Mouse (Mus musculus) brown adipose tissue, adult 24 weeks (tissue): Measurements from ENCODE around the gene Gm20388. TPM values are rescaled to one million over a fixed set of nuclear protein-coding genes. Genes with fewer than 3 reads are reported as not detected.

ENCODE experiments used
- H3K27ac ChIP-seq: fragments of 200-500 bp; replicated peaks from 2 replicates; pipeline ENCODE4 v1.5.1; 2012; ENCODE audit warnings: low read depth, mild to moderate bottlenecking, low read length
- H3K4me1 ChIP-seq: fragments of 200-500 bp; 2 replicates; pipeline ENCODE4 v1.6.1; 2012; ENCODE audit warnings: low read length, mixed read lengths; ENCODE audit not compliant: control insufficient read depth, insufficient read depth, insufficient read length
- H3K4me3 ChIP-seq: fragments of 200-500 bp; 2 replicates; pipeline ENCODE4 v1.5.1; 2012; ENCODE audit warnings: low read depth, mild to moderate bottlenecking, low read length, moderate library complexity; ENCODE audit not compliant: insufficient read depth
- polyA plus RNA-seq: library from polyadenylated mRNA; stranded (reverse); fragments of >200 nt; gene quantifications from 2 replicates; pipeline ENCODE4 v1.2.4, GENCODE M21; 2012; ENCODE audit not compliant: missing spikeins, insufficient read depth, insufficient read length

Gm20388 gene
- polyA plus RNA-seq, 1 experiment = 44.7 TPM

DNA sequence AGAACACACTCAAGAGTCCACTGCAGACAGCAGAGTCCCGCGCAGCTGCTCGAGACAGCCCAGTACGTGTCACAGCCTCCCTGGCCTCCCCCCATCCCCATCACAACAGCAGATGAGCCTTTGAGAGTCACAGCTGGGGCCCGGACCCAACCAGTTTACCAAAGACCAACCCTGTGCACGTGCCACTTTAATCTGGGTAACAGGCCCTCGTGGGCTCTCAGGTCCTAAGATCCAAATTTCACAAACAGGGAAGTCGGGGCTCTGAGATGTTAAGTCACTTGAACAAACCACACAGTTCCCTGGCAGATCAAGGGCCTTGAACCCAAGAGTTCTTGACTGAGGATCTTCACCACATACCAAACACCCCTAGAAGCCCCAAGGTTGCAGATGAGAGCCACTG is 2010.9 kb downstream of the Gm20388 start:
- Histone ChIP-seq H3K27ac (no peak overlapping the region), H3K4me3 (no peak overlapping the region), H3K4me1 (no peaks in the 10 kb centered on the region)

DNA sequence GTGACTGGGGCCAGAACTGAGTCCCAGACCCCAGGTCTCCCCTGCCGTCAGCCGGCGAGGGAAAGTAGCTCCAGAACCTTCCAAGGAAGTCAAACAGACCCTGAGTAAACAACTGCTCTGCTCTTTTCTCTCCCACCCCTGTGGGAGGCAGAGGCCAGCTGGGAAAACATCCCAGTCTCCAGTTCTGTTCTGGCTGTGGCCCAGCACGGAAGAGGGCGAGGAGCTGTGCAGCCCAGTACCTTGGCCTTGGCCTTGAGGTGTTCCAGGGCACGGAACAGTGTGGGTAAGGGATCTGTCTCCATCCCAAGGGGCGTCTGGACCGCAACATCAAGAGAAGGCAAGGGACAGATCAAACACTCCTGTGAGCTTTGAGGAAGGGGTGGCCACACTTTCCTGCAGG is 2011.5 kb downstream of the Gm20388 start:
- Histone ChIP-seq H3K27ac (no peak overlapping the region), H3K4me1 (no peaks in the 10 kb centered on the region)

DNA sequence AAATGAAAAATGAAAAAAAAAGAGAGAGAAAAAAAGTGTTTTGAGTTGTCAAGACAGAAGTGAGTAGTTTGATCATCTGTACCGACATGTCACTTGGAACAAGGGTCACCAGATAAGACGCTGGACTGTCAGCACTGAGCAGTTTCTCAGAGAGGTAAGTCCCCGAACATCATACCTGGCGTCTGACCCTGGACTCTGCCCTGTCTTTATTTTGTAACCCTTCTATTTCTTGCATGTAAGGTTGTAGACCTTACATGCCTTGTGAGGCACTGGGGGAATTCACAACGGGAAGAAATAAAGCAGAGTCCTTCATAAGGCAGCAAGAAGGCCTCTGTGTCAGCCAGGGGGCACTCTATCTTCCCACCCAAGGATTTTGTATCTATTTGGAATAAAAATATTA is 2014.0 kb downstream of the Gm20388 start:
- no peaks in the 10 kb centered on the region for H3K4me1 ChIP-seq
- H3K4me3 ChIP-seq = no peak overlapping the region
- H3K27ac ChIP-seq = no peak overlapping the region

More for the DNA sequence above, 2011.5 kb downstream of the Gm20388 start:
- no peak overlapping the region for H3K4me3 ChIP-seq

DNA sequence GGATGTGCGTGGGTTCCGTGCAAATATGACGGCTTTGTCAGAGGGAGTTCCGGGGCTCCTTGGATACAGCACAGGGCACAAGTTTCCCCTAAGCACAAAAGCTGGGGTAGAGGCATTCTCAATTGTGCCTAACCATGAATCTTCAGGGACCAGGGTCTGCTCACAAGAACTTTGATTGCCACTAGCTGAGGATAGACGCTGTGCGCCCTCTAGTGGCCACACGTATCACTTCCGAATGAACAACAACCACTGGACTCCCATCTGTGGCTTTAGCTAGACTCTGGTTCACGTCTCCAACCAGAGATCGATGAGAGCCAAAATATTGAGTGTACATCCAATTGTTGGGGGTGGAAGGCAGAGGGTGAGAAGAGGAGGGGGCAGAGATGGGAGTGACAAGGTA is 2015.0 kb downstream of the Gm20388 start:
- no peaks in the 10 kb centered on the region for H3K4me1 ChIP-seq
- no peak overlapping the region for H3K27ac ChIP-seq
- no peak overlapping the region for H3K4me3 ChIP-seq

DNA sequence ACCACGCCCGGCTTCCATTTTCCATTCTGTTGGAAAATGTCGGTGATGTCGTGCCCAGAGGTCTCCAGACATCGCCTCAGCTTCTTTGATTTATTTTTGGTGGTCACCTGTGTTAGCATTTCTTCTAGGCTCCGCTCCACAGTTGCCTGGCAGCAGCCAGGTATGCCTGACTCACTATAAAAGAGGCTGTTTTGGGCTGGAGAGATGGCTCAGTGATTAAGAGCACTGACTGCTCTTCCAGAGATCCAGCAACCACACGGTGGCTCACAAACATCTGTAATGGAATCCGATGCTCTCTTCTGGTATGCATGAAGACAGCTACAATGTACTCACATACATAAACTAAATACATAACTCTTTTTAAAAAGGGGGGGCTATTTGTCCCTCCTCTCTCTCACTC is 2015.6 kb downstream of the Gm20388 start:
- Histone ChIP-seq H3K27ac (no peak overlapping the region), H3K4me3 (no peak overlapping the region), H3K4me1 (no peaks in the 10 kb centered on the region)

DNA sequence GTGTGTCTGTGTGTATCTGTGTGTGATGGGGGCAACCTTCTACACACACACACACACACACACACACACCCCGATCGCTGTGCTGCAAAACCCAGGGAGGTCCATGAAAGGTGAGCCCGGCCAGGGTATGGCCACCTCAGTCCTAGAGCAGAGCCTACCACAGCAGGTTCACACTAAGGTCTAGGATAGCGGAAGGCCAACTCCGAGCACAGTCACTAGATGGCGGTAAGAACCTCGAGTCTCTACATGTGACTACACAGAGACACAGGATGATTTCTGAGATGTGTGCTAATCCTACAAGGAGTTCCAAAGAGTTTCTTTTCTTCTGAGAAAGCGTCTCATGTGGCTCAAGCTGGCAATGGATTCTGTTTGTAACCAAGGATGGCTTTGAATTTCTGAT is 2016.7 kb downstream of the Gm20388 start:
- H3K4me3 ChIP-seq = no peak overlapping the region

DNA sequence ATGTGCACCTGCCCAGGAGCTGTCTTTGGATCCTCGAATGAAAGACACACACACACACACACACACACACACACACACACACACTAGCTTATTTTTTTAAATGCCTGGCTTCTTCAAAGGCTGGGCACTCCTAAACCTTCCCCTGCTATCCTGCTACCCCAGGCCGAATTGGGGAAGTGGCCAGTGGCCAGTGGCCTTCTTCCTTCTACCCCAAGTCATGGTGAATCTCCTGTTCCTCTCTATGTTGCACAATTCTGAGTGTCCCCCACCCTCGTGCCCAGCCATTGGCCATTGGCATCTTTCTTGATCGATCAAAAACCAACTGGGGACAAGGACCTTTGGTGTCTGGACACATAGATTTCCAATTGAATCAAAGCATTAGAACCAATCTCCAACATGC is 2019.4 kb downstream of the Gm20388 start:
- H3K27ac ChIP-seq = no peak overlapping the region
- peaks cover 4% of the 10 kb centered on the region; the same call in 1 of the 2 replicates for H3K4me1 ChIP-seq
- H3K4me3 ChIP-seq = no peak overlapping the region

More for the DNA sequence above, 2016.7 kb downstream of the Gm20388 start:
- H3K27ac ChIP-seq = no peak overlapping the region
- no peaks in the 10 kb centered on the region for H3K4me1 ChIP-seq

DNA sequence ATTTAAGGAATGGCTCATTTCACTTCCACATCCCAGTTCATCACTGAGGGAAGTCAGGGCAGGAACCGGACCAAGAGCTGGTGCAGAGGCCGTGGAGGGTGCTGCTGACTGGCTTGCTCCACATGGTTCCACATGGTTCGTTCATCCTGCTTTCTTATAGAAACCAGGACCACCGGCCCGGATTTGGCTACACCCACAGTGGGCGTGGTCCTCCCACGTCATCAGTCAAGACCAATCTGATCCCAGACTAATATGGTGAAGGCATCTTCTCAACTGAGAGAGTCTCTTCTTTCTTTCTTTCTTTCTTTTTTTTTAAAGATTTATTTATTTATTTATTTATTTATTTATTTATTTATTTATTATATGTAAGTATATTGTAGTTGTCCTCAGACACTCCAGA is 2020.9 kb downstream of the Gm20388 start:
- Histone ChIP-seq H3K4me1 (peaks cover 4% of the 10 kb centered on the region; the same call in 1 of the 2 replicates), H3K27ac (no peak overlapping the region), H3K4me3 (no peak overlapping the region)

DNA sequence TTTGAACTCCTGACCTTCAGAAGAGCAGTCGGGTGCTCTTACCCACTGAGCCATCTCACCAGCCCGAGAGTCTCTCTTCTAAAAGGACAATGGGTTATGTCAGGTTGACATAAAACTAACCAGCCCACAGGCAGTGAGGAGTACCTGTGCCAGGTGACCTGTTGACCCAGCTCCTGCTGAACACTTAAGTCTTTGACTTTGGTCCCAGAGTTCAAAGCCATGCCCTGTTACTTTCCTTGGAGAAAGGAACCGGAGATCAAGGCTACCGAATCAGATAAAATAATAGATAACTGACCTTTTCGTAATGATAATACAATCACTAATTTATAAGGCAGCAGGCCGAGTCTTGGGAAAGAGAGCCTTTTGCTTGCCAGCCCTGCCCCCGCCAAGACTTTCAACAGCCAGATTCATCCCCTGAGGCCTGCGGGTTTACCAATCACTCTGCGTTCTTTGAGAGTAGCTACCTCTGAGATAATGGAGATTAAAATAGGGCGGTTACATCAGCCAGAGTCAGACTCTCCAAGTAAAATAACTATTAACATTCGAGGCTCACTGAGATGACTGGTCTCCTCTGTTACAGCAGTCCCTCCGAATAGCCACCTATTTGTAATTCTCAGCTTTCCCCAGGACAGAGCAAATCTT is 2021.5 kb downstream of the Gm20388 start:
- H3K4me1 ChIP-seq = peaks cover 4% of the 10 kb centered on the region; the same call in 1 of the 2 replicates
- H3K4me3 ChIP-seq = no peak overlapping the region
- peak overlapping the region; percentile 31 for H3K27ac ChIP-seq

DNA sequence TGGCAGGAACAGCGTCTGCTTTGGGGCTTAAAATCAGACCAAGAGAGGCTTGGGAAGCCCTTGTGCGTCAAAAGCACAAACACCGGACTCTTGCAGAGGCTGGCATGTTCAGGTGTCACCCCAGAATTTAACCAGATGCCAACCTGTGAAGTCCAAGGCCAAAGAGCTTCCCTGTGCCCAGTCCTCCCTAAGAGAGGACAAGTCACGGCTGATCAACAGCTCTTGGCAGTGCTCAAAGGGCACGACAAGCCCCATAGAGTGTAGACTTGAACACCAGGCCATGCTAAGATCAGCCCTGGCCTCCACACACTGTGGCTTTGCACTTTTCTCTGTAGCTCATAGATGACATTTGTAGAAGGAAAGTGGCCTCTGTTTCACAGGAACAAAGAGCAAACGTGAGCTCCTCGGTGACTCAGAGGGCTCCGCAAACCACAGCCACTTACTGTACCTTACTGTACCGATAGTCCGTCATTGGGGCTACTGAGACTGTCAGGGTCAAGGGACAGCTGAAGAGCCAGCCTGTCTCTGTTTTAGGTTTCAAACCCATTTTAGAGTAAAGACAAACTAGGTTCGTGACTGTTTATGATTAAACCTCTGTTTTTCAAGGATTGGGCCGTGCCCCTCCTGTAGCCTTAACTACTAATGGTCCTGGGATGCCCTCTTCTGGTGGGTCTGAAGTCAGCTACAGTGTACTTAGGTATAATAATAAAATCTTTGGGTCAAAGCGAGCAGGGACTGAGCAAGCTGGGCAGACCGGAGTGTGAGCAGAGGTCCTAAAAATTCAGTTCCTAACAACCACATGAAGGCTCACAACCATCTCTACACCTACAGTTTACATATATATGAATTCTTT is 2022.3 kb downstream of the Gm20388 start:
- peak overlapping the region; percentile 31 for H3K27ac ChIP-seq
- peaks cover 4% of the 10 kb centered on the region; the same call in 1 of the 2 replicates for H3K4me1 ChIP-seq
- no peak overlapping the region for H3K4me3 ChIP-seq

DNA sequence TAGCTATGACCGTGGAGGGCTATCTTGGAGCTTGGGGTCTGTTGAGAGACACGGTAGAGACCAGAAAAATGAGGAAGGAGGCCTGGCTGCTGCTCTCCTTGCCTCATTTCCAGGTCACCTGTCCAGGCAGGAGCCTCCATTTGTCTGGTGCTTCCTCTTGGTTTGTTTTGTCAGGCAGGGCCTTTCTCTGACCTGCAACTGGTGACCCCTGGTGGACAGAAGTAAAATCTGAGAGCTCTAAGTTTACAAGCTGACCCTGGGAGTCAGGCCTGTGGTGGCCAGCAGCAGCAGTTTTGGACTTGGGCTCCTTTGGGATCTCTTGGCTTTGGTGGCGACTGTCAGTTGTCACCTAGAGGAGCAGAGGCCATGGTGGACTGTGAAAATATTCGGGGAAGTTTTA is 2023.9 kb downstream of the Gm20388 start:
- Histone ChIP-seq H3K4me3 (no peak overlapping the region), H3K27ac (no peak overlapping the region), H3K4me1 (peaks cover 4% of the 10 kb centered on the region; the same call in 1 of the 2 replicates)

DNA sequence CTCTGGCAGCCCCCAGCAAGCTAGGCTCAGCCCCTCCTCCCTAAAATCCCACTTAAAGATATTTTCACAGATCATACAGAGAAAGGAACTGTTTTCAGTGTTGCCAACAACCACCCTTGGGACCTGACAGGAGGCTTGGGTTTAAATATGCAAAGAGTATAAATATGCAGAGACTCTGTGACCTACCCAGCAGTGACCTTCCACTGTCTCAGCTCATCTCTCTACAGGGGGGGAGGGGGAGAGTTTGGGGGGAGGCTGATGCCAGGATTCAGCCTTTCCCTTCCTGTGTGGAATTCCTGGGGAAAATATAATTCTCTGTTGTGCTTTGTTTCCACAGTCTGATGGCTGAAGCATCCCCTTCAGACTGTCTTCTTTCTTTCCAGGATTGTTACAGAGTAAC is 2024.3 kb downstream of the Gm20388 start:
- peaks cover 4% of the 10 kb centered on the region; the same call in 1 of the 2 replicates for H3K4me1 ChIP-seq
- no peak overlapping the region for H3K4me3 ChIP-seq
- no peak overlapping the region for H3K27ac ChIP-seq

DNA sequence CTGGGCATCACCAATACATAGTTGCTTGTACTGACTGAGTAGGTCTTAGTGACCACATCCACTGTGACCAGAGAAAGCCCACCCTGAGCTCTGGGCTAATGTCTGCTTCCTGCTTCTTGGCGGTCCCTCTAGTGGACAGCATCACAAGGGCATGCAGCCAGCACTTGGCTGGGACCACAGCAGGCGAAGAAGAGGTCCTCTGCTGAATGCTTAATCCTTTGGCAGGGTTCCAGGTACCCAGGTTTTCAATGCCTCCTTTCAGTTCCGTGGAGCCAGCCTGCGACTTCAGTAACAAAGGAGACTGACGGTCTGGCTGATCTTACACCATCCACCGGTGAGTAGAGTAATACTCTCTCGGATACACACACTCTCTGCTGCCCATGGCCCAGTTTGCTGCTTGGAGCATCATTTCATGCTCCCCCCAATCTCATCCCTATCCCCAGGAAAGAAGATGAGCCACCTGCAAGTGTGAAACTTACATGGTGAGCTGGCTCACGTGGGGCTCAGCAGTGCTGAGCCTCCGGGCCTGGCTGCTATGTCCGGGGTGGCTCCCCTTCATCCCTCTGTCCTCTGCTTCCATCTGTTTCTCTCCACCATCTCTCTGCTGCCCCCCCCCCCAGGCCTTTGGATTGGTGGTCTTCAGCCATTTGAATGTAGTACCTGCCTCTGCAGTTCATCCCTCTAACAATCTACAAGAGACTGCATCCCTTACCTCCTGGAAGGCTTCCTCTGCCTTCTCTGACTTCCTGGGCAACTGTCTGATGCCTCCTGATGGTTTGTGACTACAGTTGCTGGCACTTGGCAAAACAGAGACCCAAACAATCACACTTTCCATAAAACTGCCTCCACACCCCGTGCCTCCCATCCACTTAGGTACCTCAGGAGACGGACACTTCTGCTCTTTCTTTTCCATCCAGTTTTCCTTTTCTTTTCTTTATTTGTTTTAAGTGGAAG is 2025.0 kb downstream of the Gm20388 start:
- Histone ChIP-seq H3K4me1 (peaks cover 4% of the 10 kb centered on the region; the same call in 1 of the 2 replicates), H3K4me3 (no peak overlapping the region), H3K27ac (no peak overlapping the region)

DNA sequence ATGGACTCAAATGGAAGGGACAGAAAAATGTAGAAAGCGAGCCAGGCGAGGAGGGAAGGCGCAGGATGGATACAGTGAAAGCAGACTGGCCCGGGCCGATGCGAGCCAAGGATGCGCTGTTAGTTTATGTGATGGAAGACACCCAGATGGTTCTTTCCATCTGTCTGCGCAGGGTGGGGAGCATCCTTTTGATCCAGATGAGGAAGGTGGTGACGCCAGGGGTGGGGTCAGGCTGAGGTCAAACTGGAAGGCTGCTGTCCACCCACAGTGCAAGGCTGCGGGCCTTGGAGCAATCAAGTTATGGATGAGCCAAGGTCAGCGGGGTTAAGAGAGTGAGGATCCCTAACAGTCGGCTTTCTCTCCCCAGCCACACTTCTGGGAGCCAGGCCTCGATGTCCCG is 2025.8 kb downstream of the Gm20388 start:
- H3K4me3 ChIP-seq = no peak overlapping the region
- no peak overlapping the region for H3K27ac ChIP-seq
- H3K4me1 ChIP-seq = peaks cover 4% of the 10 kb centered on the region; the same call in 1 of the 2 replicates

DNA sequence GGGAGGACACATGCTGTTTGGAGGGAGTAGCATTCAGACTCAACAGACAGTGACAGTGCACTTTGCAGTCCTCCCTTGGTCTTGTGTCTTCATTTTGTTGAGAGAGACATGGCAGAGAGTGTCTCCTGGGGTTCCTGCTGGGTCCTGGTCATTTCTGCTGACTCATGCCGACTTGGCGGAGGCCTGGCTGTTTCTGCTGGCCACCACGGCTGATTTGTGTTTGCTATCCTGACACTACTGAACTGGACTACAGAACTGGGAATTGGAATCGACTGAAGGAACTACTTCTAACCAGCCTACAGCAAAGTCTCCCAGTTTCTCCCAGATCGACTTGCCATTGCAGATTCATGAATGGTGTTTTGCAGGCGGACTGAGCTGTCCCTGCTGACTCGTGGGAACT is 2028.1 kb downstream of the Gm20388 start:
- Histone ChIP-seq H3K4me3 (no peak overlapping the region), H3K4me1 (no peaks in the 10 kb centered on the region), H3K27ac (no peak overlapping the region)
